Mouse (Mus musculus) forebrain, embryonic 16.5 days (tissue): ENCODE results near the gene Gm28043. TPM values are rescaled to one million over a fixed set of nuclear protein-coding genes. Genes with fewer than 3 reads are reported as not detected.
"Not testable (repeated sequence)": the region's sequence is repeated elsewhere in the genome, so short reads cannot be mapped to it uniquely, and the experiment has no call there.

Experiments
- ATAC-seq: fragments of 200-750 bp; cut with Nextera tagmentation; 2 replicates; pipeline ENCODE4 v1.8.0; 2017; ENCODE audit warnings: mild to moderate bottlenecking, moderate library complexity
- H3K27ac ChIP-seq: fragments of 300-500 bp; sonication (generic); 2 replicates; pipeline ENCODE4 v1.5.1; 2014; ENCODE audit warnings: low read length, control low read depth
- H3K27me3 ChIP-seq: fragments of 300-500 bp; sonication (generic); replicated peaks from 2 replicates; pipeline ENCODE4 v1.6.1; 2014; ENCODE audit warnings: low read length; ENCODE audit not compliant: control insufficient read depth, insufficient read depth
- H3K36me3 ChIP-seq: fragments of 300-500 bp; sonication (generic); 2 replicates; pipeline ENCODE4 v1.6.1; 2014; ENCODE audit not compliant: control insufficient read depth, insufficient read depth
- H3K4me1 ChIP-seq: fragments of 300-500 bp; sonication (generic); replicated peaks from 2 replicates; pipeline ENCODE4 v1.6.1; 2014; ENCODE audit warnings: low read length; ENCODE audit not compliant: control insufficient read depth, insufficient read depth
- H3K4me2 ChIP-seq: fragments of 300-500 bp; sonication (generic); 2 replicates; pipeline ENCODE4 v1.6.1; 2014; ENCODE audit warnings: mild to moderate bottlenecking, low read length, control low read depth
- H3K4me3 ChIP-seq: fragments of 300-500 bp; sonication (generic); replicated peaks from 2 replicates; pipeline ENCODE4 v1.5.1; 2014; ENCODE audit warnings: mild to moderate bottlenecking, low read length, control low read depth
- H3K9ac ChIP-seq: fragments of 300-500 bp; sonication (generic); replicated peaks from 2 replicates; pipeline ENCODE4 v1.6.1; 2014; ENCODE audit warnings: low read depth, low read length, control low read depth
- H3K9me3 ChIP-seq: fragments of 300-500 bp; sonication (generic); 2 replicates; pipeline ENCODE4 v1.6.1; 2016; ENCODE audit warnings: low read length; ENCODE audit not compliant: control insufficient read depth
- WGBS: fragments of 180-500 bp; shearing (Covaris S2); extraction: QIAGEN DNeasy Blood & Tissue Kit; methylation state at CpG from one replicate; pipeline ENCODE4 v1.1.7; 2014; 5-methylcytosine and 5-hydroxymethylcytosine counted together
- polyA plus RNA-seq: library from polyadenylated mRNA; unstranded; fragments of >200 nt; fragmentation: Nextera tagmentation; extraction: Ambion mirVana; gene quantifications from 2 replicates; pipeline ENCODE4 v1.2.1, GENCODE M21; 2015

The Gm28043 gene
- polyA plus RNA-seq, 1 experiment from 2014 or later = 2.6 TPM

GRCm38 (mm10) chr17:29711076-29711744, 96.5 kb downstream of the Gm28043 start:
- no peaks in the 10 kb centered on the region for H3K9me3 ChIP-seq
- peak overlapping the region; percentile 18 for H3K4me2 ChIP-seq
- 0 out of 2 replicates have a peak, but pooled peaks have one; percentile 23 for ATAC-seq
- WGBS = 26% methylated on average over 19 of the region's 19 CpGs
- peaks cover 74% of the 10 kb centered on the region for H3K4me1 ChIP-seq
- no peaks in the 10 kb centered on the region for H3K27me3 ChIP-seq
- no peak overlapping the region for H3K4me3 ChIP-seq
- peak overlapping the region; percentile 89 for H3K27ac ChIP-seq
- H3K36me3 ChIP-seq = no peaks in the 10 kb centered on the region
- H3K9ac ChIP-seq = peak overlapping the region; percentile 23; the same call in 1 of the 2 replicates

- Histone ChIP-seq H3K27ac (peak overlapping the region; percentile 89), H3K4me2 (peak overlapping the region; percentile 18; the same call in 1 of the 2 replicates), H3K4me1 (peaks cover 72% of the 10 kb centered on the region), H3K4me3 (no peak overlapping the region), H3K9me3 (no peaks in the 10 kb centered on the region), H3K27me3 (no peaks in the 10 kb centered on the region), H3K9ac (no peak overlapping the region), H3K36me3 (no peaks in the 10 kb centered on the region)
- WGBS = 57% methylated on average over 8 of the region's 8 CpGs
- ATAC-seq = no peak
Measured at GRCm38 (mm10) chr17:29711745-29712431, 97.2 kb downstream of the Gm28043 start.

- Histone ChIP-seq H3K9me3 (no peaks in the 10 kb centered on the region), H3K36me3 (no peaks in the 10 kb centered on the region), H3K9ac (no peak overlapping the region), H3K27me3 (no peaks in the 10 kb centered on the region), H3K4me3 (no peak overlapping the region), H3K4me1 (peaks cover 70% of the 10 kb centered on the region), H3K4me2 (no peak overlapping the region), H3K27ac (peak overlapping the region; percentile 89; the same call in 1 of the 2 replicates)
- WGBS = 23% methylated on average over 7 of the region's 7 CpGs
- ATAC-seq = no peak
Measured at GRCm38 (mm10) chr17:29712565-29712964, 97.9 kb downstream of the Gm28043 start.

GRCm38 (mm10) chr17:29713734-29714133, 99.1 kb downstream of the Gm28043 start:
- not testable (repeated sequence) for H3K9ac ChIP-seq, H3K9me3 ChIP-seq, H3K27ac ChIP-seq, ATAC-seq, H3K4me3 ChIP-seq, H3K27me3 ChIP-seq, H3K36me3 ChIP-seq, H3K4me2 ChIP-seq
- peaks cover 58% of the 10 kb centered on the region for H3K4me1 ChIP-seq
- 95% methylated on average over 4 of the region's 4 CpGs for WGBS

GRCm38 (mm10) chr17:29716732-29717445, 102.2 kb downstream of the Gm28043 start, which contains the start of gene Ccdc167:
Ccdc167 (minus strand) TSS chr17:29717044.
- WGBS = 6% methylated on average over 41 of the region's 41 CpGs
- Histone ChIP-seq H3K4me3 (peak within 1 kb of the TSS; percentile 54), H3K27ac (peak within 1 kb of the TSS; percentile 60), H3K4me2 (peak within 1 kb of the TSS; percentile 94), H3K9ac (peak within 1 kb of the TSS; percentile 65), H3K36me3 (no peaks in the 10 kb centered on the region), H3K27me3 (no peaks in the 10 kb centered on the region), H3K4me1 (peaks cover 41% of the 10 kb centered on the region), H3K9me3 (no peaks in the 10 kb centered on the region)
- ATAC-seq = peak; percentile 97

GRCm38 (mm10) chr17:29718660-29719059, 104.0 kb downstream of the Gm28043 start:
- H3K4me3 ChIP-seq = no peak overlapping the region
- ATAC-seq = no peak
- H3K4me1 ChIP-seq = peaks cover 28% of the 10 kb centered on the region
- H3K36me3 ChIP-seq = no peaks in the 10 kb centered on the region
- no peak overlapping the region for H3K9ac ChIP-seq
- H3K27ac ChIP-seq = peak overlapping the region; percentile 49; the same call in 1 of the 2 replicates
- H3K27me3 ChIP-seq = no peaks in the 10 kb centered on the region
- WGBS = 58% methylated on average over 8 of the region's 8 CpGs
- H3K9me3 ChIP-seq = no peaks in the 10 kb centered on the region
- no peak overlapping the region for H3K4me2 ChIP-seq

GRCm38 (mm10) chr17:29719628-29720575, 105.2 kb downstream of the Gm28043 start:
- Histone ChIP-seq H3K4me1 (peaks cover 31% of the 10 kb centered on the region), H3K4me2 (no peak overlapping the region), H3K9me3 (no peaks in the 10 kb centered on the region), H3K27me3 (no peaks in the 10 kb centered on the region), H3K36me3 (no peaks in the 10 kb centered on the region), H3K4me3 (no peak overlapping the region), H3K9ac (no peak overlapping the region), H3K27ac (peak overlapping the region; percentile 61)
- WGBS = 67% methylated on average over 13 of the region's 13 CpGs
- ATAC-seq = no peak

- H3K4me3 ChIP-seq = no peak overlapping the region
- 63% methylated on average over 11 of the region's 11 CpGs for WGBS
- H3K4me1 ChIP-seq = peaks cover 30% of the 10 kb centered on the region
- H3K27me3 ChIP-seq = no peaks in the 10 kb centered on the region
- no peaks in the 10 kb centered on the region for H3K9me3 ChIP-seq
- H3K9ac ChIP-seq = no peak overlapping the region
- peak overlapping the region; percentile 61 for H3K27ac ChIP-seq
- H3K4me2 ChIP-seq = no peak overlapping the region
- H3K36me3 ChIP-seq = no peaks in the 10 kb centered on the region
- no peak for ATAC-seq
Measured at GRCm38 (mm10) chr17:29720755-29721365, 106.2 kb downstream of the Gm28043 start.
